Mouse (Mus musculus) layer of hippocampus, postnatal 10 days (tissue): Measurements from ENCODE around the gene Atp1a4. TPM values are rescaled to one million over a fixed set of nuclear protein-coding genes. Genes with fewer than 3 reads are reported as not detected.
A peak's percentile ranks its signal among the peaks of the same experiment; 100 is the strongest.

ENCODE experiments used
- DNase-seq, 2 experiments: peaks; one replicate each; pipeline ENCODE4 v3.0.0; 2021; ENCODE audit warnings: low spot score in 2 of 2
- long read RNA-seq: library from polyadenylated mRNA; stranded (forward); transcript quantifications from one replicate; pipeline ENCODE4 v2.0.0, GENCODE M21; 2023
- total RNA-seq, 2 experiments: library from RNA; stranded (reverse); gene quantifications; 2 replicates each; pipeline ENCODE4 v1.2.3; 2021

The Atp1a4 gene
- total RNA-seq, result not detected
- long read RNA-seq, result 0 reads

DNA sequence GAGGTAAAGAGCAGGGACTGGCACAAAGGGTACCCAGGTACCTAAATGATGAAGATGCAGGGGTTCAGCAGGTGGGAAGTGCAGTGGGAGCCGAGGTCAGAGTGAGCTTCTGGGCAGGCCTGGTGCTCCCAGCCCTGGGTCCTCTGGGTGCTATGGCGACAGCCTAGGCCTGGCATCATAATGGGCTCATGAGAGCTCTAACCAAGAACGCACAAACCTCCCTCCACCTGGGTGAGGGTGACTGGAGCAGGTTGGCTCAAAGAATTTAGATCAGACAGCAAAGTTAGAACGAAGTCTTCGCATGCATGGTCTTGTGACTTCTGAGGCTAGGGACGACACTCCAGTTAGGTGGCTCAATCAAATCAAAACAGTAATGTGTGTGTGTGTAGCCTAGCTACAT lies at the start of gene Atp1a4:
Atp1a4 (minus strand) TSS at position 101 of the 400 bp plus-strand sequence.
- no peak for DNase-seq

DNA sequence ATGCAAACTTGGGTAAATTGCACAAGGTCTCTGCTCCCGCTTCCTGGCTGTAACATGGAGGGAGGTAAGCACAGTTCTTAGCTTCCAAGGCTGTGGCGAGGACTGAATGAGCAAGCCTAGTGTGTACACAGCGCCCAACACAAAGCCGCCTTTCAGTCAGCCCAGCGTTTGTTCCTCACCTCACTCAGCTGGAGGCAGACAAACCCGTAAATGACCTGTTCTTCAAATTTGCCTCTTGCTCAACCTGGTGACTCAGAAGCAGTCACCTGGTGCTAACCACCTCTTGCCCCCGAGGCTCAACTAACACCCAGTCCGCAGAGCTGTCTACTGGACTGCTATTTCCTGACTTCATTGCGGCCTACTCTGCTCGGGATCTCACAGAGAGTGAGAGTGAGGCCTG lies 49.7 kb upstream of the Atp1a4 start:
- no peak for DNase-seq

DNA sequence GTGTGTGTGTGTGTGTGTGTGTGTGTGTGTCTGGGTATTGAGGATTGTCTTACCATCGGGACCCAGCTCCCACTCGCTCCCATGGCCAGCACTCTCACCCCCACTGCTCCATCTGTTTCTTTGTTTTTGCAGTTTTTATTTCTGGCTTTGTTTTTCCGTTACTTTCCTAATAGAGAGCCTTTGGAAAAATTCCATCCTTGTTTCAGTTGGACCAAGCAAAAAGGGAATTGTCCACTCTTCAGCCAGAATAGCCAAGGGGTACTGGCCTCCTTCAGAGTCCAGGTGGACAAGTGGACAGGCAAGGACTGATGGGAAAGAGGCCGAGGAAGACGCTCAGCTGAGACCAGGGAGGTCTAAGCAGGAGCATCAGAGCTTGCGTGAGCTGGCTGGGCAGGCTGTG lies 48.7 kb upstream of the Atp1a4 start:
- no peak for DNase-seq

DNA sequence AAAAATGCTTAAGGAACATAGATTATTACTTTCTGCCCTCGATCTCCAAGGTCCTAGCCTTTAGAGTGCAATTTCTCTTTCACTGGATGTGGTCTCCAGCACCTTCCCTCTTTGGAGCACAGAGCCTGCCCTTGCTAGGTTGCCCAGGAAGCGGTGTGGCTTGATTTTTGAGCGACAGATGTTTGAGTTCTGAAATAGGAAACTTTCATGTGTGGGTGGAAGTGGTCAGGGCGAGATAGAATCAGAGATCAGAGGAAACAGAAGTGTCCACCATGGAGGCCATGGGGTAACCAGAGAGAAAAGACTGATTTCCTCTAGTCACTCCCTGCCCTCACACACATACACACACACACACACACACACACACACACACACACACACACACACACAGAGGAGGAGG lies 48.0 kb upstream of the Atp1a4 start:
- DNase-seq, result no peak

DNA sequence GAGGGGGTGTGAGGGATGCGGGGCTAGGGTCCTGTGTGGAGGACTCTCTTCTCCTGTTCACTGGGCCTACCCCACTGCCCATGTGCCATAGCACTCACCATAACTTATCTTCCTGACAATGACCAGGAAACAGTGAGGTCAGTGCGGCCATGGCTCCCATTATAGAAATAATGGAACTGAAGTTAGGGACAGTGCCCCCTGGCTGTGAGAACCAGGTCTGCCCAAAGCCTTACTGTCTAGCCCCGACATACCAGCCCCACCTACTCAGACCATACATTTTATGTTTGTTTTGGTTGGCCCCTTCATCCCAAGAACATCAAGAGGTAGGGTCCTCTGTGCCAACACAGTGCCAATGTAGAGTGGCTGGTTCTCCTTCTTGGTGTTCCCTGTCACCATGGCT lies 47.4 kb upstream of the Atp1a4 start:
- DNase-seq, result no peak

DNA sequence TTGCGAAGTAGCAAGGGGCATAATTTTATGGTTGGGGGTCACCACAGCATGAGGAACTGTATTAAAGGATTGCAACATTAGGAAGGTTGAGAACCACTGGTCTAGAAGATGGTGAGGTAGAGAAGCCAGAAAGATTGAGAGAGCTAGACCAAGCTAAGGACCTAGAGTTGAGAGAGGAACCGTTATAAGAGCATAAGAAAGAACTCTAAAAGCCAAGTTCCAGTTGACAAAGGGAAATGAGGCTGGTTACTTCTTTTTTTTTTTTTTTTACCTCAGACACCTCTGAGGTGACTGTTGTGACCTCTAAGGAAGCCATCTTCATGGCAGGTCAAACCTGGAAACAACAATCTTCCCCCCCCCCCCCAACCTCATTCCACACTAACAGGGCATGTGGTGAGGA lies 46.9 kb upstream of the Atp1a4 start:
- no peak for DNase-seq

DNA sequence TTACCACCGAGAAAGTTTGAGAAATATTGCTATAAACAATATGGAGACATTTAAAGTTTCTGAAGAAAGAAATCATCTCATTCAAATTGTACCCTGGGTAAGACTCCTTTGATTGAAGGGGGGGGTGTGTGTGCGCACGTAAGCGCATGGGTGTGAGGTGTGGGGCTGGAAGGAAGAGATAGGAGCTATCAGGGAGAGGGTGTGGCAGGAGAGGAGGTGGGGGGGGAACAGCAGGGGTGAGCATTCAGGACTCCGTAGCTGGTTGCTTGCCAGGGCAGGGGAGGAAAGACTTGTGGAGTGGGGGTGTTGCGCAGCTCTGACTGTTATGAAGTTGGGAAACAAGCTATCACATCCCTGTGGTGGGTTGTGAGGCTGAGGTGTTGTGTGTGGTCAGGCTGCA lies 46.2 kb upstream of the Atp1a4 start:
- no peak for DNase-seq

DNA sequence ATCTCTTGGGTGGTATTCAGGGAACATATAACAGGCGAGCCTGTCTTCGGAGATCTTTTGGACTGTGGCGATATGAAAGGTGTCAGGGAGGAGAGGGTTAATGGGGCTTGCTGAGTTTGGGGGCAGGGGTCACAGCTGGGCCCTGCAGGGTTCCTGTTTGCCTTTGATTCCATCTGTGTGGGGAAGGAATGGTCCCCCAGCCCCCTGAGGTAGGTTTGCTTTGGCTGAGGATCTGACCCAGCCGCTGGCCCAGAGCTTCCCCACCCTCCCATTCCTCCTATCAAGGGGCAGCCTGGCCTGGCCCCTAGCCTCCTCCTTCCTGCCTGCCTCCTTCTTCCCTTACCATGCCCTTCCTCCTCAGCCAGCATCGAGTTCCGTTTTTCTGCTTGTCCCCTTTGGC lies 44.6 kb upstream of the Atp1a4 start:
- DNase-seq, result no peak

DNA sequence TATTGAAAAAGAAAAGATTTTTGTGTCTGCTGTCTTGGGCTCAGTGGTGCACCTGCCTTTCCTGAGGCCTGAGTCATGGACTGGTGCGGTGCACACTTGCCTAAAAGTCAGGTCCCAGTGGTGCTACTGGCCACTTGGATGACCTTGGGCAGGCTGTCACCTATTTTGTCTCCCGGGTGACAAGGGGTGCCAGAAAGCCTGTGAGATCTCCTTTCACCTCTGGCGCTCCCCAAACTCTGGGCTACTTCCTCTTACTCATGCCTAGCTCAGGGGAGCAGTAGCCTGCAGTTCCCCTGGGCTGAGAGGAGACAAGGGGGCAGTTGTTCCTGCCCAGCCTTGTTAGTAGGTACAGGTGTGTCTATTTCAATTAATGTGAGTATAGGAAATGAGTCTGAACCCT lies 44.1 kb upstream of the Atp1a4 start:
- DNase-seq, result no peak

DNA sequence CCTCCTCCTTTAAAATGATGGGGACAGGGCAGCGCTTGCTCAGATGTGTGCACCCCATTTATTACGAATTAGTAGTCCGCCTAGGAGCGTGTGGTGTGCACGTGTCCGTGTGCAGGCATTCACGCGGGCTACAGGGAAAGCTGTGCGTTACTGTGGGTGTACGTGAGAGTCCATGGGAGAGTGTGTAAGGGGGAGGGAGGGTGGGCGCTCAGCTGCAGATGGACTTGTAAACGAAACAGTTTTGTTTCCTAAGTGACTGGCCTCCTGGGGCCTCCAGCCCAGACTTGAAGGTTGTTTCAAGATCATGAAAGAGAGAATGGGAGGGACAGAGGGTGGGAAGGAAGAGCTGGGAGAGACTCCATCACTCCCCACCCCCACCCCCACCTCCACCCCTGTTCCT lies 43.0 kb upstream of the Atp1a4 start:
- no peak for DNase-seq

DNA sequence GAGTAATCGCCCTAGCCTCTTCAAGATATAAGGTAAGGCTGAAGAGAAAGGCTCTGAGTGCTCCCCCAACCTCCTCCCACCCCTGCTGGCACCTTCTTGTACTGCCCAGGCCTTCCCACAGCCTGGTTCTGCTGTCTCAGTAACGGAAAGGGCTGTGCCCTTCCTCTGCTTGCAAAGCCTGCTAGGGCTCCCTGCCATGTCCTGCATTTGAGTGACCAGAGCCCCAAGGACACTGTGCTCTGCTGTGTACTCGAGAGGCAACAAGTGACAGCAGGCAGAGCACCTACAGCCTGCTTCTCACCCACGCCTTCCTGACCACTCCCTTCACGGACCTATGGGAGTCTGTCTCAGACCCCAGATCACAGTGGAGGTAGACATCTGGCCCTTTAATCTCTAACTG lies 42.0 kb upstream of the Atp1a4 start:
- peak in 1 of 2 experiments; percentile 57 for DNase-seq

DNA sequence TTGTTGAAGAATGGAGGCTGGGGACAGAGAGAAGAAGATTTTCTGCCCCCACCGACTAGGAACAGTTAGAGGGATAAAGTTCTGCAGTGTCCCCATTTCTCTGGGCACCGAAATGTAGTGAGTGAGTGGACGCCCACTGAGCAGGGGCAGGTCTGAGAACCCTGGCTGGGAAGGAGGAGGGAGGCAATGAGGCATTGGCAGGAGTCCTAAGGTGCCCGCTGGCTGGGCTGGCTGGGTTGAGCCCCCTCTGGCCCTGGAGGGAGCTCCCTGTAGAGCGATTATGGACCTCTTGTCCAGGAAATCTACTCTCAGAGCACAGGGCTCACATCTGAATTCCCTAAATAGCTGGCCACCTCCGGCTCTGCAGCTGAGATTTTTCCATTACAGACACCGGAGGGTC lies 41.3 kb upstream of the Atp1a4 start:
- DNase-seq, result peak in 1 of 2 experiments; percentile 62

DNA sequence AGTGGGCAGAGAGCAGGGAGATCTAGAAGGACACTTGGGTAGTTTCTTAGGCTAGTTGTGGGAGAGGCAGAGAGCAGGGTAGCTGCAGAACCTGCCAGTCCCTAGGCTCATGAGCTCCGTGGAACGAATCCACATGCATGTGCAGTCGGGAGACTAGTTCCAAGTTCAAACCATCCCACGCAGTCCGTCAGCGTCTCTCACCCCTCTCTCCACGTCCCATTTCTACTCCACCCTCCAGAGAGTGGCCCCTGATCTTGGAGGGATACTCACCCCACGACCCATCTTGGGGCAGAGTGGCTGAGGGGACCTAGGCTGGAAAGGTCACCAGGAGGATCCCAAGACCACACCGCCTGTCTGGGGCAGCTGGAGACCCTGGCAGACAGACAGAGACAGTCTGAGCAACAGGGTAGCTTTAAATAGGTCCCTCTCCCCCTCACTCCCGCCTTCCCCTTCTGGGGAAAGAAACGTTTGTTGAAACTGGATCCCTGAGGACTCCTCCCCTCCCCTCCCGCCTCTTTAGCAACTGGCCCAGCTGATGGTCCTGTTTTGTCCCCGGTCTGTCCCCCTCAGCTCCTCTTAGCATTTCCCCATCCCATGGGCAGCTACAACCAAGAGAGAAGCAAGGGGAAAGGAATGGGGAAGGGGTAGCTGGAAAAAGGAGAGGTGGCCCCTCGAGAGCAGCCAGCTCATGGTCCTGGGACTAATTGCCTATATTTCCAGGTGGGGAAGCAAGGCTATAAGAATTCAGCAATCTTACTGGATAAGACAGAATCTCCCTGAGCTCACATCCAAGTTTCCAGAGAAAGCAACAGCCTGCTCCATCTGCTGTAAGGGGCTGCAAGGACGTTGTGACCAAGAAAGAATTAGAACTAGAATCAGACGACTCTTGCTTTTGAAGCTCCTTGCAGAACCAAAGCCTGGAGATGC lies 39.7 kb upstream of the Atp1a4 start, which contains the start of gene Atp1a2:
Atp1a2 (minus strand) TSS at position 454 of the 927 bp plus-strand sequence.
- DNase-seq, result peak in 1 of 2 experiments; percentile 75

DNA sequence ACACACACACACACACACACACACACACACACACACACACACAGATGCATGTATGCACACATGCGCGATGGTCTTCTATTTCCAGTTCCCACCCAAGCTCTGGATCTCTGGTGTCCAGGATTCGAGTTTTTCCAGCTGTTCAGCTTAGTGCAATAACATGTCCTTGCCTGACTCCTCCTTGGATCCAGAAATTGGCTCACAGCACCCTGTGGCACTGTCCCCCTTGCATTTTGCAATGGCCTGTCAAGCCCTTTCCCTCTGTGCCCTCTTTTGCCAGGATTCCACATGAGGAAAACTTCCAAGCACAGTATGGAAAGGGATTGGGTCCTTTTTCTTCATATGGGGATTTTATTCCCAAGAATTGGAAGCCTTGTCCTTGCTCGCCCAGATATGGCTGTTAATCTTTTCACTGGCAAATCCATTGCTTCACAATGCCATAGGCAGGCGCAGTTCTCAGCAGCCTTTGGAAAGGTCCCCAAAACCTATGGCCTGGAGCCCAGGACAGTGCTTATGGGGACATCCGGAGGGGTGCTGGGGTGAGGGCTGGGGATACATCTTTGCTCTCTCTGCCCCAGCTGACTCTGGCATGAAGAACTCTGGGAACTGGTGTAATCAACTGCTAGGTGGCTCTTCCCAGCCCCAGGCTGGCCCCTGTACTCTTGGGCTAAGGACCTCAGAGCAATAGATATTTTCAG lies 38.7 kb upstream of the Atp1a4 start:
- peak in 1 of 2 experiments; percentile 26 for DNase-seq

DNA sequence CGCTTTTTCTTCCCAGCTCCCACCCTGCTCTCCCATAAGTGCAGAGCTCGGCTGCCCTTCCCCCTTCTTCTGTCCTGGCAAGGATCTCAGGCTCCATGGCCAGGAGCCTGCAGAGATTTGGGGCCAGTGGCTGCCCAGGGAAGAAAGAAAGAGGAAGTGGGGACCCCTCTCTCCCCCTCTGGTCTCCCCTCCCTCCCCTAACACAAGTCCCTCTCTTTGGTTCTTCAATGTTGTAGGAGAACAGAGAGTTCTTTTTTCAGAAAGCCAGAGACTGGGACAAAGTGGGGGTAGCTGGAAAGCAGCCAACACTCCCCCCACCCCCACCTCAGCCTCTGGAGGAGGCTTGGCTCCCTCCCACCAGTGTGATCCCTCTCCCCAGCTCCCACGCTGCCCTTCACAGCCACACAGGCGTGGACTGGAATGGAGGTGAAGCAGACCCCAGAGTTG lies 37.6 kb upstream of the Atp1a4 start:
- peak; percentile 75 to 80 for DNase-seq

DNA sequence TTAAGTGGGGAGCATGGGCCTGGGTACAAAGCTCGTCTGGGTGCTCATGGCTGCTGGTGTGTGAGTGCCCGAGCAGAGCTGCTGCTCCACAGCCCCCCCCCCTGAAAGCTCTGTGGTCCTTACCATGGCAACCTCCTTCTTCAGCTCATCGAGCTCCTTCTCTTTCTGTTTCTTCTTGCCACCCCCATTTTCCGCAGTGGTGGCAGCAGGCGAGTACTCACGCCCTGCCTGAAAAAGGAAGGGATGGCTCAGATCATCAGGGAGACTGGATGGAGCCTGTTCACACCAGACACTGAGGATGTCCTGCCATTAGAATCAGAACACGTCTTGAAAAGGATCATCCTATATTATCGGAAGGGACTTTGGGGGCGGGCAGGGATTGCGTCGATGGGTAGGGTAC lies 35.2 kb upstream of the Atp1a4 start:
- no peak for DNase-seq

DNA sequence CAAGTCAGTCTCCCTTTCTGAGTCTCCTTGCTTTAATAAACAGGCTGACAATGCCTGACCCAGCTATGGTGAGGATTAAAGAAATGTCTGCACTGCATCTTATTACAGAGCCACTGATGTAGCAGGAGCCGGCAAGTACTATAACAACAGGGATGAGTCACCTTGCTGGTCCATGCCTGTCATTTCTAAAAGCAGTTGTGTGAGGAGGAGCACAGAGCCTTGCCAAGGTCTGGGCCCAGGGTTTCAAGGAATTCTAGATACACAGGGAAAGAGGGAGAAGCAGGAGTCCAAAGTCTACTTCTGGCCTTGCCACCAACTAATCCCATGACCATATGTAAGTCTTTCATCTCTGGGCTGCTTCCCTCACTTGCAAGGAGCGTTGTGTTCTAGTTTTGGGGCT lies 34.7 kb upstream of the Atp1a4 start:
- DNase-seq, result no peak

DNA sequence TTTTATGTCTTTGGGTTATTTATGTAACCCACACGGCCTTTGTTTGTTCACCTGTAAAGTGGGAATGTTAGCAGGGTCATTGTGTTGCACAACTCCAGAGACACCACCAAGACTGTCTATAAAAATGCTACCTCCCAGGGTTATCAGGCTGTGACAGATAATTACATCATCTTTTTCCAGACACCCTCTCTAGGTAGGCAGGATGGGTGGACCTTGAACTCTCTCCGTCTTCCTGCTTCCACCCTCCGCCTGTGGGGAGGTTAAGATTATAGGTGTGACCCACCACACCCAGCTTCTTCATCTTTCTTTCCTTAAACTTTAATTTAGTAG lies 31.4 kb upstream of the Atp1a4 start:
- DNase-seq, result no peak

DNA sequence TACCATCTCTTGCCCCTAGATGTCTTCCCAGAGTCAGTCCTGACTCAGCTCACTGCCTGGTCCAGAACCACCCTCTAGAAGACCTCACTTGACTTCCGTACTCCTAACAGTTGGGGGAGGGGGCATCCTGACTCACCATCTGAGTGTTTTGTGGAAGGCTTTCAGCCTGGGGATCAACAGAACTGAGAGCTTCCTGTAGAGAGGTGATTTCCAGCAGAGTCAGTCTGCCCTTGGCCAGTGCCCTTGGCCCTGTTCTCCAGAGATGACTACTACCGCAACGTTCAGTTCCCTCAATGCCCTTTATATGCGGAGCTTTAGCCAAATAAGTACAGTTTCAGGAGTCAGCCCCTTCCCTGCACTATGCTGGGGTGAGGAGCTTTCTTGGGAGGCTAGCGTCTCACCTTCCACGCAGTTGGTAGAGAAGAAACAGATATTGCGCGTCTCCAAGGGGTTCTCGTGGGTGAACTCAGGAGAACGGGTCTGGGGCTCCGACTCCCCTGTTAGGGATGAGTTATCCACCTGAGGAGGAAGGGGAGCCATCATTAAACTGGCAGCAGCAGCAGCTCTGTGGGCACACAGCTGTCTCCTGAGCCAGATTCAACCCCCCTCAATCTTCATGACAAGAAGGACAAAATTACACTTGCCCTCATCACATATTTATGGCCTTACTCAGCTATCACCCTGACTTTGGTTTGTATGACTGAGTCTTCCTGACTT lies 30.8 kb upstream of the Atp1a4 start:
- DNase-seq, result no peak

DNA sequence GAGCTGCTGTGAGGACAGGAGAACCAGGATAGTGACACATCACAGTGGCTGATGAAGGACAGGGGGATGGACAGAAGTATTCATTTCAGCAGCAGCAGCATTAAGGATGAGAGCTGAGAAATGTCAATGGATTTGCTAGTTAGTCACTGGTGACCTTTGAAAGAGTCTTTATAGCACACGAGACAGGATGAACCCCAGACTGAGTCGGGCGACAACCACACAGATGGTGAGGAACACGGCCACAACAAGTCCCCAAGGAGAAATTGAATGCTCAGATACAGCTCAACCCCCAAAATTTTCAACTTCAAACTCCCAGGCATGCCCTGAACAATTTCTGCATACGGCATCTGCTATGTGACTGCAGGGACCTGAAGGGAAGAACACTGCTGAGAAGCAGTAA lies 28.5 kb upstream of the Atp1a4 start:
- DNase-seq, result no peak

DNA sequence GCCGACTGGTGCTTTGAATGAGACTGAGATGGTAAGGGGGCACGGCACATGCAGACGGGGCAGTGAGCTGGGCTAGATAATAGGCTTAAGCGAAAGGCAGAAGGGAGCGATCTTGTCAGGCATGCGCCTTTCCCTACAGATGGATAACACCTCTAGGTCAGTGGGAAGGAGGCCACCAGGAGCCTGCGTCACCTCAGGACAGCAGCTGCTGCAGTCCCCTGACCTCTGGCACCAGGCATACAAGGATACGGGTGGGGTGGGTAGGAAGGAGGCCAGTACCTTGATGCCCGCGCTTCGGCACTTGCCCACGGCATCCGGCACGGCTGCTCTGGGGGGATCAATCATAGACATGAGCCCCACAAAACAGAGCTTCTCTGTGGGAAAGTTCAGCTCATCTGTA lies 26.0 kb upstream of the Atp1a4 start:
- DNase-seq, result no peak

DNA sequence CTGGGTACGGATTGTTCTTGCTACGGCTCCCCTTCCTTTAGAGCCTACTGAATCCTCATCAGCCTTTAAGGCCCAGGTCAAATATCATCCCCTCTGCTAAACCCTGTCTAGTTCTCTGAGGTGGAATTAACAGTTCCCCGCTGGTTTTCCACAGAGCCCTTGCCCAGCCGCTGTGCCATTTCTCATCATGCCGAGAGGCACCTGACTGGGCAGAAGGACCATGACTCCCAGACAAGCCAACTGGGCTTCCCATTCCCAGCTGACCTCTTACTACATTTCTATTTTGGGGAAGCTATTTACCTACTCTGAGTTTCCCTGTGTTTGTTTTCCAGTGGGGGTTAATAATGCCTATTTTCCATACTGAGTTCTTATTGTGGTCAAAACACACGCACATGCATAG lies 24.9 kb upstream of the Atp1a4 start:
- no peak for DNase-seq
